Mouse (Mus musculus) embryonic facial prominence, embryonic 11.5 days (tissue): Measurements from ENCODE around the gene Gm42688. TPM values are rescaled to one million over a fixed set of nuclear protein-coding genes. Genes with fewer than 3 reads are reported as not detected.

ENCODE experiments used
- ATAC-seq: fragments of 200-750 bp; cut with Nextera tagmentation; replicated peaks from 2 replicates; pipeline ENCODE4 v1.8.0; 2017; ENCODE audit warnings: low read depth; ENCODE audit not compliant: insufficient number of reproducible peaks, low FRiP score, low TSS enrichment
- DNase-seq: peaks from one replicate; pipeline ENCODE4 v3.0.0-alpha.2; 2015; ENCODE audit warnings: low spot score
- H3K27ac ChIP-seq: fragments of 300-500 bp; sonication (generic); replicated peaks from 2 replicates; pipeline ENCODE4 v1.5.1; 2014; ENCODE audit warnings: mild to moderate bottlenecking, low read depth, low read length, control low read depth
- H3K27me3 ChIP-seq: fragments of 300-500 bp; sonication (generic); 2 replicates; pipeline ENCODE4 v1.6.1; 2014; ENCODE audit warnings: mild to moderate bottlenecking, low read length, moderate library complexity, mixed read lengths; ENCODE audit not compliant: control insufficient read depth, insufficient read depth
- H3K36me3 ChIP-seq: fragments of 300-500 bp; sonication (generic); replicated peaks from 2 replicates; pipeline ENCODE4 v1.6.1; 2014; ENCODE audit warnings: low read depth, mild to moderate bottlenecking, low read length, moderate library complexity, mixed read lengths; ENCODE audit not compliant: control insufficient read depth, insufficient read depth
- H3K4me1 ChIP-seq: fragments of 300-500 bp; sonication (generic); 2 replicates; pipeline ENCODE4 v1.6.1; 2014; ENCODE audit warnings: low read length, mixed read lengths; ENCODE audit not compliant: control insufficient read depth, insufficient read depth
- H3K4me2 ChIP-seq: fragments of 300-500 bp; sonication (generic); 2 replicates; pipeline ENCODE4 v1.6.1; 2014; ENCODE audit warnings: low read depth, mild to moderate bottlenecking, control low read depth, low read length, moderate library complexity
- H3K4me3 ChIP-seq: fragments of 300-500 bp; sonication (generic); 2 replicates; pipeline ENCODE4 v1.5.1; 2014; ENCODE audit warnings: low read depth, low read length, control low read depth
- H3K9ac ChIP-seq: fragments of 300-500 bp; sonication (generic); replicated peaks from 2 replicates; pipeline ENCODE4 v1.6.1; 2014; ENCODE audit warnings: mild to moderate bottlenecking, control low read depth, low read length
- H3K9me3 ChIP-seq: fragments of 300-500 bp; sonication (generic); replicated peaks from 2 replicates; pipeline ENCODE4 v1.6.1; 2016; ENCODE audit warnings: mild to moderate bottlenecking, low read length, inconsistent platforms, mixed read lengths; ENCODE audit not compliant: control insufficient read depth
- WGBS: fragments of 180-500 bp; shearing (Covaris S2); extraction: QIAGEN DNeasy Blood & Tissue Kit; methylation state at CpG from one replicate; pipeline ENCODE4 v1.1.7; 2014; 5-methylcytosine and 5-hydroxymethylcytosine counted together
- polyA plus RNA-seq: library from polyadenylated mRNA; unstranded; fragments of >200 nt; fragmentation: Nextera tagmentation; extraction: Ambion mirVana; gene quantifications from 2 replicates; pipeline ENCODE4 v1.2.1, GENCODE M21; 2014

Gm42688 gene
- polyA plus RNA-seq, 1 experiment from 2014 or later = 0.97 TPM

DNA sequence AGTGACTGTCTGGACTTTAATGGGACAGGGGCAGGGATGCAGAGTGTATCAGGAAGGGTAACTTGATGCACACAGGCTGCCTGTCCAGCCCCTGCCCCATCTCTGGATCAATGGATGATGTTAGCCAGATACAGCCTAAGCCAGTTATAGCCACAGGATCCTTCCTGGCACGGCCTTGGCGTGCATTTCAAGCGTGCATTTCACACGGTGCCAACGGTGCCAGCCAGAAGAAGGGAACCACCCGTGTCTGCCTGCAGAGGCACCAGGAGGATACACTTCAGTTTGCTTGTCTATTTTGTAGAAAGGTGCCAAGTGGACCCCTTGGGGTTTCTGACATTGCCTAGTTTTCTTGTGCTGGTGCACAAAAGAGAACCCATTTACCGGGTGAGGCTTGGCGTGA is 38.6 kb downstream of the Gm42688 start:
- WGBS = 86% methylated on average over 8 of the region's 8 CpGs
- DNase-seq (no peak), ATAC-seq (no peak)
- Histone ChIP-seq H3K27ac (no peak overlapping the region), H3K4me1 (peaks cover 9% of the 10 kb centered on the region), H3K9ac (no peak overlapping the region), H3K36me3 (no peaks in the 10 kb centered on the region), H3K27me3 (no peaks in the 10 kb centered on the region), H3K9me3 (no peaks in the 10 kb centered on the region), H3K4me2 (no peak overlapping the region), H3K4me3 (no peak overlapping the region)

DNA sequence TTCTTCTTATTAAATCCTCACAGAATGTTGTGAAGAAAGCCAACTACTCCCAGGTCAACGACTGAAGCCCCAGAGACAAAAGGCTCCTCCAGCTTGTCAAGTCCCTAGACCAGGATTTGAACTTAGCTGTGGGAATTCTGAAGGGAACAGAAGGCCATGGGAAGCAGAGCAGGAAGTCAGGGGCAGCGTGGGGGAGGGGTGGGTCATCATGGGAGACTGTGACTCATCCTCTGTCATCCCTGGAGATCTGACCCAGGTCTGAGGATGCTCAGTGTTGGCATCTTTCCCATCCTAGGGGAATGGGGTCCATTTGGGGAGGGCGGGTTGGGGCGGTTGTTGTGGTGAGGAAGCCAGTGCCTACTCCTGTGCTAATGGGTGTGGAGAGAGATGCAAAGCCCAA is 40.2 kb downstream of the Gm42688 start:
- no peak for DNase-seq
- Histone ChIP-seq H3K27ac (no peak overlapping the region), H3K4me1 (peaks cover 9% of the 10 kb centered on the region), H3K4me3 (peak overlapping the region; percentile 27; the same call in 1 of the 2 replicates), H3K27me3 (no peaks in the 10 kb centered on the region), H3K36me3 (no peaks in the 10 kb centered on the region), H3K9me3 (no peaks in the 10 kb centered on the region), H3K4me2 (peak overlapping the region; percentile 68), H3K9ac (peak overlapping the region; percentile 55)
- ATAC-seq = no peak
- WGBS = 22% methylated on average over 4 of the region's 4 CpGs

DNA sequence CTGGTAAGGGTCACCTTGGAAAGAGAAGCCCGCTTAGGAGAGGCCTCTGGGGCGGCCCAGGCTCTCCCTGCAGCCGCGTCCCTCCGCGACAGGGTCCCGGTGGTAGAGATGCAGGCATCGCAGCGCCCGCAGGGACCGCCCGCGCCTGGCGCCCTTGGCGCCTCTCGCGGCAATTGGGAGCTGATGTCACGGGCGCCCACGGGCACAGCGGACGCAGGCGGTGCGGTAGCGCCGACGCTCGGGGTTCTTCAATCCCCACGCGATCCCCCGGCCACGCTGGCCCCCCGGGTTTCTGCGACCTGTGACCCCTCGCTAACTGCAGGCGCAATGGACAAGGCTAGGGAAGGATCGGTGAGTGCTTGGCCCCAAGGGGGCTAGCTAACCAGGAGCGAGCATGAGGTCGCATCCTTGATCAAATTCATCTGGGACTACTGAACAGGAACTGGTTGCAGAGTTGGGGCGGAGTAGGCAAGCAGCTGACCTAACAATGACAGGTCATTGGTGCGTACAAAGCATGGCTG is 40.9 kb downstream of the Gm42688 start:
- 2% methylated on average over 41 of the region's 41 CpGs for WGBS
- no peaks in the 10 kb centered on the region for H3K27me3 ChIP-seq
- peaks cover 9% of the 10 kb centered on the region for H3K4me1 ChIP-seq
- H3K9me3 ChIP-seq = no peaks in the 10 kb centered on the region
- H3K4me3 ChIP-seq = peak overlapping the region; percentile 27
- no peak for ATAC-seq
- DNase-seq = no peak
- peak overlapping the region; percentile 55 for H3K9ac ChIP-seq
- 0 out of 2 replicates have a peak overlapping the region, but pooled peaks have one; percentile 28 for H3K27ac ChIP-seq
- no peaks in the 10 kb centered on the region for H3K36me3 ChIP-seq
- H3K4me2 ChIP-seq = peak overlapping the region; percentile 68

GRCm38 (mm10) chr6:83142886-83143285 is 41.5 kb downstream of the Gm42688 start:
- Histone ChIP-seq H3K27ac (no peak overlapping the region), H3K4me1 (peaks cover 9% of the 10 kb centered on the region), H3K36me3 (no peaks in the 10 kb centered on the region), H3K9me3 (no peaks in the 10 kb centered on the region), H3K4me3 (no peak overlapping the region), H3K4me2 (no peak overlapping the region), H3K27me3 (no peaks in the 10 kb centered on the region), H3K9ac (no peak overlapping the region)
- DNase-seq (no peak), ATAC-seq (no peak)
- WGBS = 54% methylated on average over 11 of the region's 11 CpGs

DNA sequence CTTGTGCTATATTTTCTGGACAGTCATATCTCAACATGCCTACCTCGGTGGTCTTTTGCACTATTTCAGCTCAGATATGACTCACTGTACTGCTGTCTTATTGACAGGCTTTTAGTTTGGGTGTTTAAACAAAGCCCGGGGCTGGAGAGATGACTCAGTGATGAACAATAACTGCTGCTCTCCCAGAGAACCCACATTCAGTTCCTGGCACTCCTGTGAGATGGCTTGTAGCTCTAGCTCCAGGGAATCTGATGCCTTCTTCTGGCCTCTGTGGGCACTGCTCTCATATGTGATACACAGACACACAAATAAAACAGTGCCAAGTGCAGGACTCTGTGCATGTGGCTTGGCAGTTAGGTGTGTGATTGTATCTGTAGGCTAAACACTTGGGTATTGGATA is 43.8 kb downstream of the Gm42688 start:
- no peak overlapping the region for H3K27ac ChIP-seq
- WGBS = 89% methylated on average over 2 of the region's 2 CpGs
- no peak for ATAC-seq

DNA sequence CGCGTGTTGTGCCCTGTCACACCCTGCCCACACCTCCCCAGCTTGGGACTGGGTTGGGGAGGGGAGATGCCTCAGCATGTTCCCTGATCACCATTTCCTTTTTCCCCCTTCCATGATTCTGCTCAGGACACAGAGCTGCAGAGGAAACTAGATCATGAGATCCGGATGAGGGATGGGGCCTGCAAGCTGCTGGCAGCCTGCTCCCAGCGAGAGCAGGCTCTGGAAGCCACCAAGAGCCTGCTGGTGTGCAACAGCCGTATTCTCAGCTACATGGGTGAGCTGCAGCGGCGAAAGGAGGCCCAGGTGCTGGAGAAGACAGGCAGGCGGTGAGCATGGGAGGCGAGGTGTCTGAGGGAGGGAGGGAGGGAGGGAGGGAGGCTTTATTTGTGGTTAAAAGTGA is 44.4 kb downstream of the Gm42688 start:
- ATAC-seq (no peak), DNase-seq (no peak)
- 71% methylated on average over 9 of the region's 9 CpGs for WGBS
- Histone ChIP-seq H3K27me3 (no peaks in the 10 kb centered on the region), H3K4me1 (peaks cover 7% of the 10 kb centered on the region), H3K27ac (no peak overlapping the region), H3K4me2 (no peak overlapping the region), H3K9ac (no peak overlapping the region), H3K9me3 (no peaks in the 10 kb centered on the region), H3K4me3 (no peak overlapping the region), H3K36me3 (no peaks in the 10 kb centered on the region; the same call in none of the 2 replicates)

More for the DNA sequence above, 43.8 kb downstream of the Gm42688 start:
- no peak for DNase-seq
- Histone ChIP-seq H3K4me3 (no peak overlapping the region), H3K9ac (no peak overlapping the region), H3K27me3 (no peaks in the 10 kb centered on the region), H3K36me3 (no peaks in the 10 kb centered on the region; the same call in none of the 2 replicates), H3K4me1 (peaks cover 7% of the 10 kb centered on the region), H3K9me3 (no peaks in the 10 kb centered on the region), H3K4me2 (no peak overlapping the region)

DNA sequence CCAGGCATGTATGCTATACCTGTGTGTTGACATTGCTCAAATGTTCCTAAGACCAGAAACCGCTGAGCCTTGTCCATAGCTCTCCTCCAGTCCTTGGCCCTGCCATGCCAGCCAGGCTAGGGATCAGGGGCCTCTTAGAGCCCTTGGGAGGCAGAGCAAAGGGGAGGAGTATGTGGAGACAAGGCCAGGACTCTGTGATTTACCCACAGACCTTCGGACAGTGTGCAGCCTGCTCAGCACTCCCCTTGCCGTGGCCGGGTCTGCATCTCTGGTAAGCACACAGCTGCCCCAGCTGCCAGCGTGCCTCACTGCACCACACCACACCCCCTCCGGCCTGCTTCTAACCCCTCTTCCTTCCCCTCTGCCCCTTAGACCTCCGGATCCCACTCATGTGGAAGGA is 45.9 kb downstream of the Gm42688 start:
- ATAC-seq = no peak

GRCm38 (mm10) chr6:83151721-83152120 is 50.3 kb downstream of the Gm42688 start:
- H3K9me3 ChIP-seq = no peaks in the 10 kb centered on the region
- no peaks in the 10 kb centered on the region; the same call in 1 of the 2 replicates for H3K27me3 ChIP-seq
- no peak for DNase-seq
- H3K4me1 ChIP-seq = peaks cover 2% of the 10 kb centered on the region; the same call in 1 of the 2 replicates
- H3K36me3 ChIP-seq = peaks cover 7% of the 10 kb centered on the region
- no peak for ATAC-seq
- no peak overlapping the region for H3K4me2 ChIP-seq
- no peak overlapping the region for H3K9ac ChIP-seq
- WGBS = 29% methylated on average over 8 of the region's 8 CpGs
- no peak overlapping the region for H3K27ac ChIP-seq
- H3K4me3 ChIP-seq = no peak overlapping the region

More for the DNA sequence above, 45.9 kb downstream of the Gm42688 start:
- H3K4me3 ChIP-seq = no peak overlapping the region
- H3K27ac ChIP-seq = no peak overlapping the region
- H3K4me2 ChIP-seq = no peak overlapping the region
- WGBS = 65% methylated on average over 7 of the region's 7 CpGs
- no peak overlapping the region for H3K9ac ChIP-seq
- H3K36me3 ChIP-seq = peaks cover 4% of the 10 kb centered on the region
- no peaks in the 10 kb centered on the region for H3K9me3 ChIP-seq
- H3K4me1 ChIP-seq = peaks cover 2% of the 10 kb centered on the region
- DNase-seq = no peak
- no peaks in the 10 kb centered on the region for H3K27me3 ChIP-seq
